Mouse (Mus musculus): ENCODE results near the gene Stim2. TPM values are rescaled to one million over a fixed set of nuclear protein-coding genes. Genes with fewer than 3 reads are reported as not detected.

Gene Stim2
- polyA plus RNA-seq, 2 experiments: 2.2 to 4.4 TPM

- Histone ChIP-seq H3K27me3 (ENCODE audit: control insufficient read depth, insufficient read depth, low read length) (no peaks in the 10 kb centered on the region), H3K9me3 (ENCODE audit: control insufficient read depth, low read length) (no peaks in the 10 kb centered on the region), H3K27ac (no peak overlapping the region), H3K4me3 (ENCODE audit: insufficient read depth in 1 of 2, low read depth in 2 of 2, low read length in 2 of 2) (no peak overlapping the region), H3K36me3 (replicated peaks; ENCODE audit: control insufficient read depth, insufficient read depth, low read depth) (no peaks in the 10 kb centered on the region), H3K4me1 (replicated peaks; ENCODE audit: control insufficient read depth in 2 of 2, insufficient read depth in 2 of 2, low read length in 1 of 2) (no peaks in the 10 kb centered on the region), H3K4me2 (ENCODE audit: low read depth) (no peak overlapping the region), H3K9ac (replicated peaks) (no peak overlapping the region)
- ATAC-seq (ENCODE audit: insufficient read depth) (no peak), DNase-seq (ENCODE audit: low read depth in 3 of 3, low spot score in 3 of 3) (no peak)
- TF ChIP-seq CTCF (IDR thresholded peaks at IDR 0.05; ENCODE audit: low read depth): no peak
- no peak for TF ChIP-seq EP300 (IDR thresholded peaks at IDR 0.05; ENCODE audit: low read depth)
- WGBS (ENCODE audit: insufficient replicate concordance): 66% methylated on average over 4 of the region's 4 CpGs
Measured at GRCm38 (mm10) chr5:54160561-54160960, 162.3 kb downstream of the Stim2 start.

- ATAC-seq (ENCODE audit: insufficient read depth) (no peak), DNase-seq (ENCODE audit: low read depth in 3 of 3, low spot score in 3 of 3) (no peak)
- H3K27me3 ChIP-seq (ENCODE audit: control insufficient read depth, insufficient read depth, low read length): no peaks in the 10 kb centered on the region
- no peaks in the 10 kb centered on the region for H3K4me1 ChIP-seq (replicated peaks; ENCODE audit: control insufficient read depth in 2 of 2, insufficient read depth in 2 of 2, low read length in 1 of 2)
- H3K36me3 ChIP-seq (replicated peaks; ENCODE audit: control insufficient read depth, insufficient read depth, low read depth): no peaks in the 10 kb centered on the region
- H3K9ac ChIP-seq (replicated peaks): no peak overlapping the region
- H3K27ac ChIP-seq: no peak overlapping the region
- no peaks in the 10 kb centered on the region for H3K9me3 ChIP-seq (ENCODE audit: control insufficient read depth, low read length)
- no peak overlapping the region for H3K4me2 ChIP-seq (ENCODE audit: low read depth)
- TF ChIP-seq CTCF (IDR thresholded peaks at IDR 0.05; ENCODE audit: low read depth) (no peak), EP300 (IDR thresholded peaks at IDR 0.05; ENCODE audit: low read depth) (no peak)
- WGBS (ENCODE audit: insufficient replicate concordance): 49% methylated on average over 4 of the region's 4 CpGs
- H3K4me3 ChIP-seq (ENCODE audit: insufficient read depth in 1 of 2, low read depth in 2 of 2, low read length in 2 of 2): no peak overlapping the region
Measured at GRCm38 (mm10) chr5:54163890-54164289, 165.6 kb downstream of the Stim2 start.

Other genes starting within 250 kb of the Stim2 start
- 2.7 and 3.5 TPM in 2 replicates for gene Tbc1d19, start 188.9 kb upstream of the Stim2 start, polyA plus RNA-seq (2012; rRNA removed)
- gene Tbc1d19, start 188.9 kb upstream of the Stim2 start, polyA plus RNA-seq (2014; fragmentation: Nextera tagmentation; extraction: Ambion mirVana): 4.5 and 4.6 TPM in 2 replicates